In the genomic region with DNA sequence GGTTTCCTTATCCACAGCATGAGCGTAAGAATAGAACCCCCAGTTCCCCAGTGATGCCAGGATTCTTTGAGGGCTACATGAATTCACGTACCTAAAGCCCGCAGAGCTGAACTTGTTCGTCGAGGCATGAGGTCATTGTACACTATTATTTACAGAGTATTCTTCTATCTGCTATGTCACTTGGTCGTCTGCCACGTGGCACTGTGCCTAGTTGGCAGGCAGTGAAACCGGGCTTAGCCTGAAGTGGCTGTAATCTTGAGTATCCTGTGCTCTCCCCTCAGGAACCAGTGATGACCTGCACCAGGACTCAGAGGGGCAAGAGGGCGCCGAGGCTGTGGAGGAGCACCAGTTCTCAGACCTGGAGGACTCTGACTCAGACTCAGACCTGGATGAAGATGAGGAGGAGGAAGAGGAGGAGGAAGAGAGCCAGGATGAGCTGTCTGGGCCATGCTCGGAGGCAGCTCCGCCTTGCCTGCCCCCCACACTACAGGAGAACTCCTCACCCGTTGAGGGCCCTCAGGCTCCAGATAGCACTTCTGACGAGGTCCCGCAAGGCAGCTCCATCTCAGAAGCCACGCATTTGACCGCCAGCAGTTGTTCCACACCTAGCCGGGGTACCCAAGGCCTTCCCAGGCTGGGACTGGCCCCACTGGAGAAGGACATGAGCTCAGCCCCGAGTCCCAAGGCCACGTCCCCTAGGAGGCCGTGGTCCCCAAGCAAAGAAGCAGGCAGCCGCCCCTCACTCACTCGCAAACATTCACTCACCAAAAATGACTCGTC, we compare ENCODE assay signal across 11 mouse cellular contexts. TPM values are rescaled to one million over a fixed set of nuclear protein-coding genes. Genes with fewer than 3 reads are reported as not detected.
DNase-seq lines count a peak whose midpoint lies in the region; ATAC-seq lines count a peak whose summit lies in the region.
"Had no signal": no experiment of that assay in that cellular context is flagged by ENCODE, and none has a peak within 500 bp of the region (broad histone marks: within the 10 kb centered on the region; RNA-seq: fewer than 3 reads in every experiment).

No protein-coding gene starts in this region.

- WGBS in heart, embryonic 10.5 days: 74% methylated on average over 24 of the region's 24 CpGs
- 53% methylated on average over 24 of the region's 24 CpGs for WGBS in lung, embryonic 15.5 days

- no peak overlapping the region for H3K27ac ChIP-seq in heart, embryonic 10.5 days
- H3K27ac ChIP-seq in lung, embryonic 15.5 days: no peak overlapping the region
- H3K27ac ChIP-seq: embryonic facial prominence, embryonic 12.5 days; stomach, embryonic 15.5 days had no signal

- H3K4me3 ChIP-seq in heart, embryonic 10.5 days: no peak overlapping the region
- no peak overlapping the region for H3K4me3 ChIP-seq in lung, embryonic 15.5 days
- H3K4me3 ChIP-seq: embryonic facial prominence, embryonic 12.5 days; stomach, embryonic 15.5 days had no signal

- ATAC-seq in lung, embryonic 15.5 days (ENCODE audit: borderline replicate concordance, extremely low read depth, low FRiP score, low TSS enrichment): peak; percentile 29; the same call in 1 of the 2 replicates

- no peak overlapping the region for H3K9ac ChIP-seq in lung, embryonic 15.5 days
- H3K9ac ChIP-seq: embryonic facial prominence, embryonic 12.5 days; stomach, embryonic 15.5 days had no signal

- H3K9me3 ChIP-seq in heart, embryonic 10.5 days: no peaks in the 10 kb centered on the region
- H3K9me3 ChIP-seq in lung, embryonic 15.5 days: no peaks in the 10 kb centered on the region
- H3K9me3 ChIP-seq: embryonic facial prominence, embryonic 12.5 days; stomach, embryonic 15.5 days had no signal

- DNase-seq in heart, adult 11 months: peak; percentile 97
- DNase-seq in heart, embryonic 10.5 days (ENCODE audit: low spot score): no peak
- DNase-seq in adipocyte (ENCODE audit: low spot score): peak; percentile 90
- peak; percentile 41 to 70 for DNase-seq in heart, adult 9 months (ENCODE audit: low spot score in 2 of 2)
- DNase-seq in yolk sac, embryonic 10.5 days (ENCODE audit: low spot score): no peak
- DNase-seq in neural tube, embryonic 10.5 days (ENCODE audit: extremely low spot score, low spot score): no peak
- DNase-seq in right cerebral cortex, postnatal 14 days: no peak

- no peaks in the 10 kb centered on the region for H3K36me3 ChIP-seq in heart, embryonic 10.5 days
- H3K36me3 ChIP-seq in lung, embryonic 15.5 days: no peaks in the 10 kb centered on the region
- H3K36me3 ChIP-seq: embryonic facial prominence, embryonic 12.5 days; stomach, embryonic 15.5 days had no signal

- peaks cover 27% of the 10 kb centered on the region for H3K27me3 ChIP-seq in heart, embryonic 10.5 days (ENCODE audit: insufficient read depth, poor library complexity, severe bottlenecking)
- H3K27me3 ChIP-seq in lung, embryonic 15.5 days: no peaks in the 10 kb centered on the region
- H3K27me3 ChIP-seq: CH12.LX; embryonic facial prominence, embryonic 12.5 days; stomach, embryonic 15.5 days had no signal

- H3K4me1 ChIP-seq in heart, embryonic 10.5 days: peaks cover 8% of the 10 kb centered on the region; the same call in 1 of the 2 replicates
- H3K4me1 ChIP-seq in lung, embryonic 15.5 days: peaks cover 13% of the 10 kb centered on the region
- H3K4me1 ChIP-seq: embryonic facial prominence, embryonic 12.5 days; stomach, embryonic 15.5 days had no signal

- H3K4me2 ChIP-seq in lung, embryonic 15.5 days: no peak overlapping the region
- H3K4me2 ChIP-seq: embryonic facial prominence, embryonic 12.5 days; stomach, embryonic 15.5 days had no signal

RNA-seq across cellular contexts. Expression of a gene that starts 29.4 kb away (rescaled TPM):
- polyA plus RNA-seq in heart, embryonic 10.5 days (2016; fragmentation: Nextera tagmentation; extraction: Ambion mirVana): 0.46 and 0.60 TPM in 2 replicates
- polyA plus RNA-seq in lung, embryonic 15.5 days (2015; fragmentation: Nextera tagmentation; extraction: Ambion mirVana): 0.76 and 1.0 TPM in 2 replicates

Comparison
In these comparisons a context has a peak if more than half of its experiments do, and no peak if none do; other contexts are left out.
1. DNase-seq: peak in heart, adult 11 months (single experiment), adipocyte (single experiment) and heart, adult 9 months (2 of 2); none in heart, embryonic 10.5 days (single experiment), yolk sac, embryonic 10.5 days (single experiment), neural tube, embryonic 10.5 days (single experiment) and right cerebral cortex, postnatal 14 days (single experiment).